Mouse (Mus musculus) yolk sac, embryonic 10.5 days (tissue): ENCODE measurements around the gene Crlf3.
A peak's percentile ranks its signal among the peaks of the same experiment; 100 is the strongest.

Experiments used
- DNase-seq: peaks from one replicate; pipeline ENCODE4 v3.0.0-alpha.2; 2017; ENCODE audit warnings: low spot score

Gene Crlf3

DNA sequence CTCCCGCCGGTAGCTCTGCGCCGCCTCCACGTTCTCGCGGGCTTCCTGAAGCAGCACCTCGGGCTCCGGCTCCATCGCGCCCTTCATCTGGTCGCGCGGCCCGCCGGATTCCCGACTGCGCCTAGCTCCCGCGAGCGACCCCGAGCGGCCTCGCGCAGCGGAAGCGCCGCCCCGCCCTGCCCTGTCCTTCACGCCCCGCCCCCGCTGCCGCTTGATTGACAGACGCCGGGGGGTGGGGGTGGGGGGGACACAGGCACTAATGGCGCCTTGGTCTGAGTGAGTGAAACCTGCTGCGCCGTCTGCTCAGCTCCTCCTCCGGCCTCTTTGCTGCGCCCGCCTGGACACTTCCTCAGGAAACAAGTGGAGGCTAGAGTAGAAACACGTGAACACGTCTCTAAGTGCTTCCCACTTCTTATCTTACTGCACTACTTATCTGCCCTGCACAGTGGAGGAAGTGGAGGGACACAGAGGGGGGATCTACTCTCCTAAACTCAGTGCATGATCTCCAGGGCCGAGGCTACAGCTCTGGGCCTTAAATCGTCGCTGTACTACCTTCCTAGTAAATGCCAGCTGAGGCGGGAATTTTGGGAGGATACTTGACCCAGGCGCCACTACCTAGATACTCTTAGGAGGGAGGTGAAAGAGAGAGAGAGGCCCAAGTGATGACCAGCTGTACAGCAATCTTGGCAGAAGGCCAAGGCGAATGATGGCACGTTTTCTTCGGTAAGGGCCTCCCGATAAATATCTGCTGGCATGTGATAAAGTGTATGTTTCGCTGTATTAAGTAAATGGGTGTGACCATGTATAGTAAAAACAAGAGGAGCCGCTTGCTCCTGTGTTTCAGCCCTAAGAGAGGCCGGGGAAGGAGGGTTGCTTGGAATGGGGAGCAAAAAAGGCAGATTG, at the start of gene Crlf3:
Crlf3 (minus strand) TSS at position 166 of the 903 bp plus-strand sequence.
- peak; percentile 96 for DNase-seq

DNA sequence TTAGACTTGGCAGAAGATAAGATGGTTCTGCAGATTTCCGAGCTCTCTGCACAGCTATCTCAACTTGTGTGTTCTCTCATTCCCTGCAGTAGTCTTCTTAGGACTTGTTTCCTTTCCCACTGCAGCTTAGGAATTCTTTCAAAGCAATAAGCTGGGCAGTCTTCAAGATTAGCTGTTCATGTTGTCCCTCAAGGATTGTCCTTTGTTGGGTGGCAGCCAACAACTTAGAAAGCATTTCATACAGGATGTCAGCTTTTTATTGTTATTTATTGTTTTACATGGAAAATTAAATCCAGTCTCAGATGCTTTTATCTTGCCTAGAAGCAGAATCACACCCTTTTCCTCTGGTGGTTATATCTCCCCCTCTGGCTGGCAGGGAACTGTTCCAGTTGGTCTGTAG, 35.6 kb upstream of the Crlf3 start:
- DNase-seq, result no peak

DNA sequence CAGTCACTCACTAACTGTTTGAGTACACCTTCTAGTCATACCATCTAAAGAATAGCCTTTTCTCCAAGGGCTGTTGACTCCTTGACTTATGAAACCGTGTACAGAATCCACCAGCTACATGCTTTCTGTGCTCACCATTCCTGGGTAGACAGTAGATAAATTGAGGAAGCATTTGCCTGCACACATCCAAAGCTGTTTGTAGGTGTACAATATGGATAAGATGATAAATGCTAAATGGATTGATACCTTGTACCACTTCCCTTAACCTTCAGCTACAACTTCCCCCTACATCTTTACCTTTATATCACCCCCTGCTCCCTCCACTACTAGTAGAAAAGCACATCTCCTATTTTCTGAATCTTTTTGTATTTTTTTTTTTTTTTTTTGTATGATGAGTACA, 23.6 kb upstream of the Crlf3 start:
- DNase-seq, result no peak

DNA sequence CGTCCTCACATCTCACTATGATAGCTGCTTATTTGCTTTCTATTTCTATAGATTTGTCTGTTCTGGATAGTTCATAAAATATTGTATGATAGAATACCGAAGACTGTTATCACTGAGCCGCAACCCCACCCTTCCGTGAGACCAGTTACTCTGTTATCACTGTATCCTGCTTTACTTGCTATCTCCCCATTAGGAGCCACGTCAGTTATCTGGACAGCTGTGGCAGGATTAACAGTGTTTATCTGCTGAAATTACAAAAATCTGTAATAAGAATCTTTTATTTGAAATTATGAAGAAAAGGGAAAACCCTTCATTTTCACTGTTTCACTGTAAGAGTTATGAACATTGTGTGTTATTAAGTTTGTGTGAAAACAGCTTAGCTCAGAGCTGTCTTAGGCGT, 20.5 kb upstream of the Crlf3 start:
- no peak for DNase-seq

DNA sequence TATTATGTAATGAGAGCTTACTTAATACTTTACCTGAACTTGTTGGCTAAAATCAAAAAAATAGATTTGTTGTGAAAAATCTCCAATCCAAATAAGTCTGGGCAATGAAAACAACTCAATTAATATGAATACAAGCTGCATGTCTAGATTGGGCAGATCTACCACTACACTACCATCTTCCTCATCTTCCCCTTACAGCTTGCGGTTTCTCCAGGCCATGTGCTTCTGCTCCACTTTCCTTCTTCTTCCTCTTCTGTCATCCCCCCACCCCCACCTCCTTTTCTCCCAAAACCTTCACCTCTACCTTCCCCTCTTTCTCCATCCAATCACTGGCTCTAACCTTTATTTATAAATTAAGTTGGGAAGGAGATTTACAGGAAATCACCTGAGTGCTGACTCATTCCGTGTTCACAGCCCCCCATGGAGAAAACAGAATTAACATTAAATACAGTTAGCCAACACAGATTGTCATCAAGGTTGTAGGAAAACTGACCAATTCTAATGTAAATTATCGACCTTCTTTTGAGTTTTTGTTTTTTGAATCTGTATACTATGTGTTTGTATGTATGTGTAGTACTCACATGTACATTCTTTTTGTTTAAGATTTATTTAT, 17.8 kb upstream of the Crlf3 start:
- DNase-seq, result no peak

DNA sequence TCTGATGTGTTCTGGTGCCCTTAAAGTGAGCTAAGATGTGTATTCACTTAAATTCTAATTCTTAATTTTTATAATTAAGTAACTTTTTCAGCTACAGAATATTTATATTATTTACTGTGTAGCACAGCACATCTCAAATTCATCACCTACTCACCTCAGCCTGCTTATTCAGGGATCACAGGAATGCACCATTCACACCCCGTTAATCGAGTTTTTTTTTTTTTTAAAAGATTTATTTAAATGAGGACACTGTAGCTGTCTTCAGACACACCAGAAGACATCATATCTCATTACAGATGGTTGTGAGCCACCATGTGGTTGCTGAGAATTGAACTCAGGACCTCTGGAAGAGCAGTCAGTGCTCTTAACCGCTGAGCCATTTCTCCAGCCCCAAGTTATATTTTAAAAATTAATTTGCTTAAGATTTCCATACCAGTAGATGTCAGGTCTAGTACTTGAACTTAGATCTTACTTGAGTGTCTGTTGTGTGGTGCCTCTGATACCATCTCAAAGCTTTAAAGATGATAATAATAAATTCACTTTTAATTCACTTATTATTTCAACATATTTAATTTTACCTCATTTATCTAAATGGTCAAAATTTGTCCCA, 9.9 kb upstream of the Crlf3 start:
- no peak for DNase-seq

DNA sequence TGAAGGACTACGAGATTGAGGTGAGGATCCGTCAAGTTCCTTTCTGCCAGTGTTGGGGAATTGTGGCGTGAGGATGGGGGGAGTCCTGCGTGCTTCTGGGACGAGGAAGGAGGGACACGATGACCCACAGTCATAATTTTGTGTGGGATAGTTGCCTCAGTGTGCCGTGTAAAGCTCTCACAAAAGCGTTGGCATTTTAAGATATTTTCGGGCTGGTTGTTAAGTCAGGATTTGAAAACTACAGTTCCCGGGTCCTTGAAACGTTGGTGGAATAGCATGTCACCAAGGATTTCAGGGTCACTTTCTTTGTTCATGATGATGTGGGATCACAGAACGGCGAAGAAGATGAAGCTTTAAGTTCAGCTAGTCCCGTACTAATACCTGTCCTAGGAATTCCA, 9.0 kb upstream of the Crlf3 start:
- DNase-seq, result no peak

DNA sequence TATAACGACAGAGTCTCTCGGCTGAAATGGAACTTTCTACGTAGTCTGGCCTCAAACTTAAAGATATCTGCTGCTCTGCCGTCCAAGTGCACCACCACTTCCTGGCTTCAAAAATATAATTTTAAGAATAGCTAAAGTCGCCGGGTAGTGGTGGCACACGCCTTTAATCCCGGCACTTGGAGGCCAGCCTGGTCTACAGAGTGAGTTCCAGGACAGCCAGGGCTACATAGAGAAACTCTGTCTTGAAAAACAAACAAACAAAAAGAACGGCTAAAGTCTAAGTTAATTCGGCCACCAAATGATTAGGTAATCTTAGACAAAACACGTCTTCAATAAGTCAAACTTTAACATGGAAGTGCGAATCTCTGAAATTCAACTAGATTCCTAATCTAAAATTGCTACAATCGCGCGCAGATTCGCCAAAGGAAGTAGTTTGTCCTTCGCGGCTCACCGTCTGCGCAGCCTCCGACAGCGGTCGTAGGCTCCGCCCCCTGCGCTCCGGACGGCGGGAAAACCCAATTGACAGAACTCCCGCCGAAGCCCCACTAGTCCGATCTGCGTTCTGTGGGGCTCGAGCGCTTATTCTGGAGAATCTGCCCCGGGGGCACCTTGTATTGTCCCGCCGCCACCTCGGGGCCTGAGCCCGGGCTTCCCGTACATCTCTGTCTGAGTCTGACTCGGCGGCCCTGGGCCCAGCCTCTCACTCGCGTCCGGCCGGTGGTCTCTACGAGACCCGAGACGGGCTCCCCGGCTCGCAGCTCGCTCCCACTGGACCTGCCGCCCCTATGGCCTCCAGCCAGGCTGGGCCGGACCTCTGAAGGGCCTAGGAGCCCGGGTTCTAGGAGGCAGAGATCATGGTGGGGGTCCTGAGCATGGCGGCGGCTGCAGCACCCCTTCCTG, 8.4 kb upstream of the Crlf3 start, which contains the start of gene Atad5:
Atad5 (plus strand) TSS at position 484 of the 900 bp plus-strand sequence.
- DNase-seq, result peak; percentile 85

DNA sequence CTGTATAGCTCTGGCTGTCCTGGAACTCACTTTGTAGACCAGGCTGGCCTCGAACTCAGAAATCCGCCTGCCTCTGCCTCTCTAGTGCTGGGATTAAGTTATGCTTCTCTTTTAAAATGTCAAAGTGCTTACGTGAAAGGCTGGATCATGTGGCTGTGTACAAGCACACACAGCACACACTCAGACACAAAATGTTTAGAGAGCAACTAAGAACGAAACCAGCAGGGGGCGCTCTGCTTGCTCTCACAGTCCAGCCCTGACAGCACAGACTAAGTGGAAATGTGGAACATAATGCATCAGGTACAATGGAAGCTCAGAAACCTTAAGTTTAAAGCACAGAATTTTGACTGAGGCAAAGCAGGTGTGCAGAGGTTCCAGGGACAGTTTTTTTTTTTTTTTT, 6.1 kb upstream of the Crlf3 start:
- peak; percentile 60 for DNase-seq

DNA sequence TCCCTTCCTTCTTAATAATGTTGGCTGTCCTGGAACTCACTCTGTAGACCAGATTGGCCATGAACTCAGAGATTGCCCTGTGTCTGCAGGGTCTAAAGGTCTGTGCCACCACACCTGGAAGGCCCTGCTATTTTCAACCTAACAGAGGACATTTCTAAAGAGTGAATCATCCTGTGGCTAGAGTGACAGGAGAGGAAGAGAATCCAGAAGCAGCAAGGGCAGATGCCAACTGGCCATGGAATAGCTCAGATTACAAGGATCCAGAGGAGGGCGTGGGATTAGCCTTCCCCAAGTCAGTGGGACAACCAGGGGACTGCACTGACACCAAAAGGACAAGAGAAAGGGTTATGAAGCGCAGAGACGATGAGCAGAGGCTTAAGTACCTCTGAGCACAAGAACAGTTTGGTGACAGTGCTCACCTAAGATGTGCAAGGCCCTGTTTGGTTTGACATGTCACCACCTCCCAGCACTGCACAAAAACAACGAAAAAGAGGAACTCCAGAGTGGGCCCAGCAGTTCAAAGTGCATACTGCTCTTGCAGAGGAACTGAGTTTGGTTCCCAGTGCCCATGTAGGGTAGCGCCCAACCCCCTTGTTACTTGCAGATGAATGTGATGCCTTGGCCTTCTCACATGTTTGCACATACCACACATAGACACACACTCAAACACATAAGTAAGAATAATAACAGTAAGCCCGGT, 4.7 kb upstream of the Crlf3 start:
- peak; percentile 26 for DNase-seq

DNA sequence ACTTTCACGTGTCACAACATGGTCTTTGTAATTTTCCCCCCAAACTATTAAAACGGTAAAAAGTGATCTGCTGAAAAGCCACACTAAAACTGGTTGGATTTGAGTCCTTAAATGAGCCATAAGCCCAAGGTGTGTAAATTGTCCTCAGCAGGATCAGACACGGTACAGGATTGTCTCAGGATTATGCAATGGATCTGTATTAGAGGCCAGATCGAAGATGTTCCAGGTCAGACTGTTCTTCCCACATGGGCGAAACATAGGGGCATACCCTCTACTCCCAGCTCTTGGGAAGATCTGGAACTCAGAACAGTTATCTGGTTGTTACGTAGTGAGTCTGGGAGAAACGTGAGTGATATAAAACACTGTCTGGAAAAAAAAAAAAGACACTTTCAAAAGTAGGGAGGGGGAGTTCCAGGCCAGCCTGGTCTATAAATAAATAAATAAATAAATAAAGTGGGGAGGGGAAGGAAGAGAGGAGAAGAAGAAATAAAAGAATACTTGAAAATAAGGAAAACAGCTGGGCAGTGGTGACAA, 1.1 kb upstream of the Crlf3 start:
- no peak for DNase-seq

DNA sequence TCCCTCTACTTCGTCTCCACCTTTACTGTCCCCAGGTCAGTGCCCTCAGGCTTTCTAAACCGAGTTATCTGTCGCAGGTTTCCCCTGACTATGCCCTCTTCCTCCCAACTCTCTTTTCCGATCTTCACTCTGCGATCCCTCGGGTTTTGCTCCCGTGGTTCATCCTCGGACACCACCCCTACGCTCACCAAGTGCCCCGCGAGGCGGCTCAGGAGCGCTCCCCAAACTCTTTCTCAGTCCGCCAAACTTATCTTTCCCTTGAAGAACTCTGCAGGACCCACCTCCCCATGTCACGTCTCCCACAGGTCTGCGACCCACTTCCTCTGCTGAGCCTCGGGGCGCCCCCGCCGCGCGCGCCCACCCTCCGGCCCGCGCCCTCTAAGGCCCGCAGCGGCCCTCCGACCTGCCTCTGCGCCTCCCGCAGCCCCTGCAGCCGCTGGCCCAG, 388 bp downstream of the Crlf3 start:
- DNase-seq, result no peak

DNA sequence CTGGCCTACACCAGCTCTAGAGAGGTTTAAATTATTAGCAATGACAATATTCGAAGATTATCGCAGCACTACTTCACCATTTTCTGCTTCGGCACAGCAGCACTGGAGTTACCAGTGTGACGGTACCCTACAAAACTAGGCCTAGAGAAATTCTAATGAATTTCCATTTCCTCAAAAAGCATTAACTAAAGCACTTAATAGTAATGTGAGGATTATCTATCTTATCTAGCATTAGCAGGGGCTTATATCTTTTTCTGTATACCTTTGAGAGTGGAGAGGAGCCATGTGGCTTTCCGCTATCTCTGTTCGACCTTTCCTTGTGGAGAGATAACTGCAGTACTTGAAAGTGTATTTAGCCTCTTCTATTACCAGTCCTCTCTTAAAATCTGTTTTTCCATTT, 1.0 kb downstream of the Crlf3 start:
- DNase-seq, result no peak

DNA sequence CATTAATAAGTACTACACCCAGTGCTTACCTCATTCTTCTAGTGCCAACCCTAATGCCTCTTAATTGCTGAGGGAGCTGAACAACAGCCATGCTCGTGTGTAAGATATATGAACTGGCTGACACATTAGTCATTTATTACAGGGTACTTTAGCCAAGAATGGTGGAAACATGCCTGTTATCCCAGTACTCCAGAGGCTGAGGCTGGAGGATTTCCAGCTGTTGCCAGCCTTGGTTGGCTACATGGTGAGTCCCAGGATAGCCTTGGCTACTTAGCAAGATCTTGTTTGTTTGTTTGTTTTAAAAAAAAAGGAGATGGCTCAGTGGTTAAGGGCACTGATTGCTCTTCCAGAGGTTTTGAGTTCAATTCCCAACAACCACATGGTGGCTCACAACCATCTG, 2.0 kb downstream of the Crlf3 start:
- DNase-seq, result no peak

DNA sequence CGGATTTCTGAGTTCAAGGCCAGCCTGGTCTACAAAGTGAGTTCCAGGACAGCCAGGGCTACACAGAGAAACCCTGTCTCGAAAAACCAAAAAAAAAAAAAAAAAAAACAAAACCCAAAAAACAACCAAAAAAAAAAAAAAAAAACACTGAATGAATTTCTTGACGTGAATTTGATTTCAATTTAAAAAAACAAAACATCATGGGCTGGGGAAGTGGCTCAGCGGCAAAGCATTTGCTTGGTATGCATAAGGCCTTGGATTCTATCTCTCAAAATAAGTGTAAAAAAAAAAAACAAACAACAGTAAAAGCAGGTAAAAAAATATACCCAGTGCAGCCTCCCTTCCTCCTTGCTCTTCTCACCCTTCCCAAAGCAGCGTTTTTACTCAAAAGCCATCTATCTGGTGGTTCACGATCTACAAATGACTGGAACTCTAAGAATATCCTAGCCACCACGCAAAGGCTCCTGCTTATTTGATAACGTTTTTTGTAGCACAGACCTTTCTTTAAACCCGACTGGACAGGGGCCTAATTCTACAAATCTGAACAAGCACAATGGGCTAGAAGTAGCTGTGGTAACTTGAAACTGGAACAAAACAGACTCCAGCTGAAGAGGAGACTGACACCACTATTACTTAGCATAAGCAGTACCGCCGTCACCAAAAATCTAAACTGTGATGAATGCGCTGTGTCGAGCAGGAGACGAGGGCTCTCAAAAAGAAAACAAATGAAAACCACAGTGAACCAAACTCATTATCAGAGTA, 2.8 kb downstream of the Crlf3 start:
- no peak for DNase-seq

DNA sequence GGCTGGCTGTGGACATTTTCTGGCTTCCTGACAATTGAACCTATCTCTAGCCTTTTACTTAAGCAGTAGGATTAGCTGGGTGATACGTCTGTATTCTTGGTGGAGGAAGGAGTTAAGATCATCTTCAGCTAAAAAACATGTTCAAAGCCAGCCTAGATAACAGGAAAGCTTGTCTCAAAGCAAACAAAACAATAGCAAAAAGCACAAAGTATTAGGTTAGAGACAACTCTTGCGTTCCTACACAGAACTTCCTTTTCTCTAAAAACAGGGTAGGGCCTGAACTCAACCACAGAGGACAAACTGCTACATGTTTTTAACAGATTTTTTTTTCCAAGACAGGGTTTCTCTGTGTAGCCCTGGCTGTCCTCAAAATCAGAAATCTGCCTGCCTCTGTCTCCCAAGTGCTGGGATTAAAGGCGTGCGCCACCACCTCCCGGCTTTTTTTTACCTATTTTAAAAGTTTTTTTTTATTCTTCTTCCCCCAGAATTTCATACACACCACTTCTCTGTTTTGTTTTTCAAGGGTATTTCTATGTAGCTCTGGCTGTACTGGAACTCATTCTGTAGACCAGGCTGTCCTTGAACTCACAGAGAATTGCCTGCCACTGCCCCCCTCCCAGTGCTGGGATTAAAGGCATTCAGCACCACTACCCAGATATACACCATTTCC, 5.0 kb downstream of the Crlf3 start:
- no peak for DNase-seq

DNA sequence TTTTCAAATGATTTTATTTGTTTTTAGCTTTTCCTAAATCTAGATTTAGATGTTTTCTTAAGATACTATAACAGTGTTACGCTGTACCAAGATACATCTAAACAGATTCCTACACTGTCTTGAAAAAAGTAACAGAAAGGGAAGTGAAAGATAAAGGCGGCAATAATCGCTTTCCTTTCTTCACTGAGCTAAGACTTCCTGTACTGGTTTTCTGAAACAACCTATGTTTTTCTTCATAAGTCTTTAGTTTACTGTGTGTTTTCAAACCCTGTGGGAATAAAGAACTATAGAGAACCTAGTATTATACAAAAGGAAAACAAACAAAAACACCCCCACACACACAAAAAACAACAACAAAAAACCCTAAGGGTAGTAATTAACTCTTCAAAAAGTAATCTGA, 8.4 kb downstream of the Crlf3 start:
- DNase-seq, result no peak

DNA sequence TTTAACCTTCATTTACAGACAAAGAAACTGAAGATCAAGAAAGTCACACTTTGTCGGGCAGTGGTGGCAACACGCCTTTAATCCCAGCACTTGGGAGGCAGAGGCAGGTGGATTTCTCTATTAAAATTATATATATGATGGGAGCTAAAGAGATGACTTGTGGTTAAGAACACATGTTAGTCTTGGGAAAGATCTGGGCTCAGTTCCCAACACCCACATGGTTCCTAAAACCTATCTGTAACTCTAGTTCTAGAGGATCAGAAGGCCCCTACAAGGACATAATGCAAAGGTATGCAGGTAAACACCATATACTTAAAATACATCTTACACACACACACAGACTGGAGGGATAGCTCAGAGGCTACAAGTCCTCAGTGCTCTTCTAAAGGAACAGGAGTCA, 9.8 kb downstream of the Crlf3 start:
- no peak for DNase-seq

DNA sequence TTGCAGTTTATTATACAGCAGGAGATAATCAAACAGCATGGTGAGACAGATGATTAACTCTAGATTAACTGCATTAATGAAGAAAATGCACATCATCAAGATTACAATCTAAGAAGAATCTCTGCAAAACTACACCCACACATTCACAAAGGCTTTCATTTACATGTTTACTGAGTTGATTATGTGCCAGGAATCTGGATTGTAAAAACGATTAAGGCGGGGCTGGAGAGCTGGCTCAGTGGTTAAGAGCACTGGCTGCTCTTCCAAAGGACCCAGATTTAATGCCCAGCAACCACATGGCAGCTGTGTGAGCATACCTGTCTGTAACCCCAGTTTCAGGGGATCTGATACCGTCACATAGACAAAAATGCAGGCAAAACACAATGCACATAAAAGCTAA, 11.0 kb downstream of the Crlf3 start:
- no peak for DNase-seq

DNA sequence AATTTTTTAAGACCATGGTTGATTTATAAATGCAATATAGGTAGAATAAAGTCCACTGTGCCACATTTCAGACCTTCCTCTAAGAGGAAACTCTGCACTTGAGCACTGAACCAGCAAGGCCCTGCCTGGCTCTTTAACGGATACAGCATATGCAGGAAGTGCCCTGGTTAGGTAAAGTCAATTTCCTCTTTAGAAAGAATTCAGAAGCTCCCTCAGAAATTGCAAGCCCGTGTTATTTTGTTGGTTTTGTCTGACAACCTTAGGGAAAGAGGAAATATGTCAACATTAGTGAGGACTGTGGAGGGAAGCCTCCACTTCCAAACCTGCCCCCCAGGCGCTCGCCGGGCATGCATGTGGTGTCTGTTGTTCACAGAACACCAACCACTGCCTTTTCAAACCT, 13.2 kb downstream of the Crlf3 start:
- no peak for DNase-seq
